Mouse (Mus musculus): ENCODE data around the gene Apobec4. TPM values are rescaled to one million over a fixed set of nuclear protein-coding genes. Genes with fewer than 3 reads are reported as not detected.
A peak's percentile ranks its signal among the peaks of the same experiment; 100 is the strongest.

Apobec4 gene
- polyA plus RNA-seq, 1 experiment from 2014 or later: not detected

DNA sequence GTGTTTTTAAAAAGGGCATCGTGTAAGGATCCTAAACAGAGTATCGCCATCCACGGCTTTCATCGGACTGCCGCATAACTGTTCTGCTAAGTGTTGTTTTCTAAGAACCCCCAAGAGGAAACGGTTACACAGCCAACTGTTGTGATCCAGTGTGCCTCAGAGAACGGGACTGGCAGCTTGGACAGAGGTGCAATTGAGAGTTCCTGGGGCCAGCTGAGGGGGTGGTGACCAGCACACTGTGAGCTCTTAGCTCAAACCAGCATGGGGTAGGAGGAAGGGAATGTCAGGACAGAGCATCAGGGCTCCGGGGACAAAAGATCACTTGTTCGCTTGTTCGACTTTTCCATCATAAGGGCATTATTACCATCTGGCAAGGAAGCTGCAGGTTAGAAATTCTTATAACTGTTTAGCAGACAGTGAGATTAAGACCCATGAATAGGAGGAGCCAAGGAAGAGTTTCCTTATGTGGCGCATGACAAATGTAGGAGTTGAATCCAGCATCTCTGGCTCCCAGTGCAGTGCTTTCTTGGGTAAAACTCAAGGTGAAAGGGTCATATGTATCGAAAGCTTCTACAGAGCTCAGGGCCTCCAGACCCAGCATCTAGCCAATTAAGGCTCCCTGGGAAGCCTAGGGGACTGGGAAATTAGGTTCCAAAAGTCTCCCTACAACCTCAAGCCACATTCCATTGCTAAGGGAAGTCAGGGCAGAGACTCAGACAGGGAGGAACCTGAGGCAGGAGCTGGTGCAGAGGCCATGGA is 42.6 kb downstream of the Apobec4 start:
- peaks cover 13% of the 10 kb centered on the region; the same call in 1 of the 2 replicates for H3K4me1 ChIP-seq (replicated peaks; ENCODE audit: control insufficient read depth, insufficient read depth, low read length)
- no peak overlapping the region for H3K9ac ChIP-seq (ENCODE audit: low read depth, low read length)
- no peaks in the 10 kb centered on the region for H3K27me3 ChIP-seq (ENCODE audit: control insufficient read depth, insufficient read depth, low read length)
- no peaks in the 10 kb centered on the region for H3K36me3 ChIP-seq (ENCODE audit: control insufficient read depth, insufficient read depth, low read length)
- H3K4me2 ChIP-seq (replicated peaks; ENCODE audit: low read depth, low read length): no peak overlapping the region
- 11% methylated on average over 12 of the region's 12 CpGs for WGBS
- ATAC-seq (ENCODE audit: low FRiP score): peak; percentile 53; the same call in 1 of the 2 replicates
- no peak overlapping the region for H3K4me3 ChIP-seq (ENCODE audit: low read depth, low read length)
- peak overlapping the region; percentile 61 for H3K27ac ChIP-seq (ENCODE audit: low read depth, low read length)
- DNase-seq (ENCODE audit: low spot score): peak; percentile 51
- H3K9me3 ChIP-seq (ENCODE audit: control insufficient read depth, low read length): no peaks in the 10 kb centered on the region

DNA sequence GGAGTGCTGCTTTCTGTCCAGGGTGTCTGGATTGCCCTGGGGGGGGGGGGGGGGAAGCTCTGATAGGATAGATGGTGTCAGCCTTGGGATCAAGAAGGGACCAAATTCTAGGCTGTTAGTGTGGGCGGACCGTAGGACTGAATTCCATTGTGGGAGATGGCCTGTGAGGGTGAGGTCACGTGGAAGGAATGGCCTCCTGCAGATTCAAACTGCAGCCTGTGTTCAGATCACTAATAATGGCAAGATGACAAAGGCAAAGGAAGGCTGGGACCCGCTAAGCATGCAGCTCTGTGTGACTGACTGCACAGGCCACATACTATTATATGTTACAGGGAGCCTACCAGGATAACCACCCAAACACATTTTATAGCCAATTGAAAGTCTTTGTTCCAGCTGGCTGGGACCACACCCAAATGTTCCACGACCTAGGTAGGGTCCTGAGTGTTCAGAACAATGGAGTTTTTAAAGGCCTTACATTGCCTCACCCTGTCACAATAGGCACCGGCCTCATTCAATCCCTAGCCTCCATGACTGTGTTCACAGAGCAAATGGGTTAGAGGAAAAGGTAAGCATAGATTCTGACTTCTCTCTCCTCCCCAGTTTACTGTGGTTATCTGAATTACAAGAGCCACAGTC is 43.3 kb downstream of the Apobec4 start:
- Histone ChIP-seq H3K4me3 (ENCODE audit: low read depth, low read length) (no peak overlapping the region), H3K9ac (ENCODE audit: low read depth, low read length) (no peak overlapping the region), H3K9me3 (ENCODE audit: control insufficient read depth, low read length) (no peaks in the 10 kb centered on the region), H3K4me2 (replicated peaks; ENCODE audit: low read depth, low read length) (no peak overlapping the region), H3K27me3 (ENCODE audit: control insufficient read depth, insufficient read depth, low read length) (no peaks in the 10 kb centered on the region), H3K4me1 (replicated peaks; ENCODE audit: control insufficient read depth, insufficient read depth, low read length) (peaks cover 13% of the 10 kb centered on the region; the same call in 1 of the 2 replicates), H3K36me3 (ENCODE audit: control insufficient read depth, insufficient read depth, low read length) (no peaks in the 10 kb centered on the region), H3K27ac (ENCODE audit: low read depth, low read length) (peak overlapping the region; percentile 61)
- peak; percentile 45 for ATAC-seq (ENCODE audit: low FRiP score)
- 19% methylated on average over 6 of the region's 6 CpGs for WGBS
- peak; percentile 38 for DNase-seq (ENCODE audit: low spot score)

DNA sequence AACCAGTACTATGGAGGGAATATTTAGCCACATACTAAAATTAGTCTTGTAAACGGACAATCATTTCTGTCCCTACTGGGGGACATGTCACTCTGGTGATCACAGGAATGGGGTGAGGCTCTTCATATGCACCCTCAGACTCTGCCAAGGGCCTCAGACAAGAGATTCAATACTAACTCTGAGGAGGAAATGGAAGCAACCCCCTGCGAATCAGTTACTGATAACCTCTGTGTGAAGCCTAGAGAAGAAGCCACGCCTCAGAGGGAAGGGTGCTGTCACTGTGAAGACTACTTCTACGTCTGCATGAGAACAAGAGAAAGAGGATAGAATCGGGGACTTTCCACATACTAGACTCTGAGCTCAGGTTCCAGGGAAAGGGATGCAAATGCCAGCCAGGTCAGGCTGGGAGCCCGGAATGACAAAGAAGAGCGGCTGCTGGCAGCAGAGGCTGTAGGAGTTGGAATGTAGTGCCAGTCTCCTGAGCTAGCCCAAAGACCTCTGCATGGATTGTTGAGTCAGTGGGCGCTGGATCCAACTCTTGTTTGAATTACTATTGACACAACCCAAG is 45.4 kb downstream of the Apobec4 start:
- DNase-seq (ENCODE audit: low spot score): no peak

DNA sequence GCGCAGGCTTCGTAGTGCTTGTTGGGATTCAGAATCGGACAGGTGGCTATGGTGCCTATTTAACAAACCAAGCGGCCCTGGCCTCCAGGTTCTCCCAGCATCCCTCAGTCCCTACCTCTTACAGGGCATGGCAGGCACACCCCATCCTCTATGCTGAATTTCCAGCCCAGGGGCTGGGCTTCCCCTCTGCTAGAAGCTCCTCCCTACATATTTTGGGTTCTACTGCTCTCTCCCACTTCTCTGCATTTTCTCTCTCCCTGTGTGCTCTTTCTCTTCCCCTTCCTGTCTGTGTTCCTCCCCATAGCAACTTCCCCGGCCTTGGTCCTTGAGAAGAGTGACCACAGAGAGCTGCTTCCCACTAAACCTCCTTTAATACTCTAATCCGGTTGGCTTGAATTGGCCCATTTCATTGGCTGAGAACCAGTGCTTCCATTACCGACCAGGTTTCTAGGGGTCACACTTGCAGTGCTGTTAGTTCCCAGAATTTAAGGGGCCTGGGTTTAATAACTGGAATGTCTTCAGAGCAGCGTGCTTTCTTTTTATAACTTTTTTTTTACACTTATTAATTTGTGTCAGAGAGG is 46.4 kb downstream of the Apobec4 start:
- no peak overlapping the region for H3K9ac ChIP-seq (ENCODE audit: low read depth, low read length)
- WGBS: 84% methylated on average over 8 of the region's 8 CpGs
- no peaks in the 10 kb centered on the region for H3K36me3 ChIP-seq (ENCODE audit: control insufficient read depth, insufficient read depth, low read length)
- DNase-seq (ENCODE audit: low spot score) (no peak), ATAC-seq (ENCODE audit: low FRiP score) (no peak)
- 0 out of 2 replicates have a peak, but pooled peaks cover 8% of the 10 kb centered on the region for H3K4me1 ChIP-seq (replicated peaks; ENCODE audit: control insufficient read depth, insufficient read depth, low read length)
- no peaks in the 10 kb centered on the region for H3K9me3 ChIP-seq (ENCODE audit: control insufficient read depth, low read length)
- H3K4me3 ChIP-seq (ENCODE audit: low read depth, low read length): no peak overlapping the region
- no peak overlapping the region for H3K27ac ChIP-seq (ENCODE audit: low read depth, low read length)
- H3K4me2 ChIP-seq (replicated peaks; ENCODE audit: low read depth, low read length): no peak overlapping the region
- H3K27me3 ChIP-seq (ENCODE audit: control insufficient read depth, insufficient read depth, low read length): no peaks in the 10 kb centered on the region

More for the DNA sequence above, 45.4 kb downstream of the Apobec4 start:
- Histone ChIP-seq H3K36me3 (ENCODE audit: control insufficient read depth, insufficient read depth, low read length) (no peaks in the 10 kb centered on the region), H3K4me1 (replicated peaks; ENCODE audit: control insufficient read depth, insufficient read depth, low read length) (peaks cover 13% of the 10 kb centered on the region; the same call in 1 of the 2 replicates), H3K9ac (ENCODE audit: low read depth, low read length) (no peak overlapping the region), H3K27me3 (ENCODE audit: control insufficient read depth, insufficient read depth, low read length) (no peaks in the 10 kb centered on the region), H3K4me3 (ENCODE audit: low read depth, low read length) (no peak overlapping the region), H3K9me3 (ENCODE audit: control insufficient read depth, low read length) (no peaks in the 10 kb centered on the region), H3K27ac (ENCODE audit: low read depth, low read length) (no peak overlapping the region), H3K4me2 (replicated peaks; ENCODE audit: low read depth, low read length) (no peak overlapping the region)
- ATAC-seq (ENCODE audit: low FRiP score): no peak
- 67% methylated on average over 8 of the region's 8 CpGs for WGBS

DNA sequence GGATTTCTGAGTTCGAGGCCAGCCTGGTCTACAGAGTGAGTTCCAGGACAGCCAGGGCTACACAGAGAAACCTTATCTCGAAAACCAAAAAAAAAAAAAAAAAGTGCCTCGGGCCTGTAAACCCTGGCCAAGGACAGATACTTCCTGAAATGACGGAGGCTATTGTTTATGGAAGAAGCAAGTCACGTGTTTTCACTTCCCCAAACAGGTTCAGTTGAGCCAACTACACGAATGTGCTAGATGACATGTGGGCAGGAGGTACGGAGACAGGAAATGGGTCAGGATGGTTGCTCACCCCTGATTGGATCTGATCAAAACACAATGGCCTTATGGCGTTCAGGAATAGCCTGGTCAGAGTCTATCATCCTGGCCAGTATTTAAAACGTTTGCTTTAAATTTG is 47.8 kb downstream of the Apobec4 start:
- ATAC-seq (ENCODE audit: low FRiP score) (no peak), DNase-seq (ENCODE audit: low spot score) (no peak)
- H3K27ac ChIP-seq (ENCODE audit: low read depth, low read length): no peak overlapping the region
- no peaks in the 10 kb centered on the region for H3K9me3 ChIP-seq (ENCODE audit: control insufficient read depth, low read length)
- no peaks in the 10 kb centered on the region for H3K27me3 ChIP-seq (ENCODE audit: control insufficient read depth, insufficient read depth, low read length)
- H3K4me1 ChIP-seq (replicated peaks; ENCODE audit: control insufficient read depth, insufficient read depth, low read length): 0 out of 2 replicates have a peak, but pooled peaks cover 7% of the 10 kb centered on the region
- H3K9ac ChIP-seq (ENCODE audit: low read depth, low read length): no peak overlapping the region
- no peak overlapping the region for H3K4me2 ChIP-seq (replicated peaks; ENCODE audit: low read depth, low read length)
- no peaks in the 10 kb centered on the region for H3K36me3 ChIP-seq (ENCODE audit: control insufficient read depth, insufficient read depth, low read length)
- no peak overlapping the region for H3K4me3 ChIP-seq (ENCODE audit: low read depth, low read length)
- WGBS: 75% methylated on average over 9 of the region's 9 CpGs

DNA sequence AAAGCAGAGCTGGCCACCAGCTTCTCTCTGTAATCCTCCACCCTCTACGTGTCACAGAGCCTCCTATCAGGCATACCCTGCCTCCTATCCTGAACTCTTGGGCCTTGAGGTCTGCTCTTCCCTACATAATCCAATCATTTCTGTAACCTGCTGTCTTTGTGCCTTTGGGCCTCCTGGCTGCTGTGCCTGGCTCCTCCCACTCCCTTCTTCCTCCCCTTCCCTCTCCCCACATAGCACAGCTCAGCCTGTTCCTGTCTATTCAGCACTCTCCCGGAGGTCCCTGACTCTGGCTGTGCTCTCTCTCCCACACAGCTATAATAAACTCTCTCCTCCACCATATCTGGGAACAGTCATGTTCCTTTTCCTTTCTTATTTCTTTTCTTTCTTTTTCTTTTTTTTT is 49.5 kb downstream of the Apobec4 start, which contains the start of gene Ncf2:
TSS of gene Ncf2 (plus strand) at position 298 of the 400 bp plus-strand sequence.
- no peak within 1 kb of the TSS for H3K9ac ChIP-seq (ENCODE audit: low read depth, low read length)
- H3K4me1 ChIP-seq (replicated peaks; ENCODE audit: control insufficient read depth, insufficient read depth, low read length): no peaks in the 10 kb centered on the region
- WGBS: 5% methylated on average over 2 of the region's 2 CpGs
- H3K27me3 ChIP-seq (ENCODE audit: control insufficient read depth, insufficient read depth, low read length): no peaks in the 10 kb centered on the region
- peak; percentile 53; the same call in 1 of the 2 replicates for ATAC-seq (ENCODE audit: low FRiP score)
- no peaks in the 10 kb centered on the region for H3K9me3 ChIP-seq (ENCODE audit: control insufficient read depth, low read length)
- DNase-seq (ENCODE audit: low spot score): peak; percentile 39
- H3K27ac ChIP-seq (ENCODE audit: low read depth, low read length): no peak within 1 kb of the TSS
- H3K4me2 ChIP-seq (replicated peaks; ENCODE audit: low read depth, low read length): no peak within 1 kb of the TSS
- H3K36me3 ChIP-seq (ENCODE audit: control insufficient read depth, insufficient read depth, low read length): no peaks in the 10 kb centered on the region
- H3K4me3 ChIP-seq (ENCODE audit: low read depth, low read length): no peak within 1 kb of the TSS

DNA sequence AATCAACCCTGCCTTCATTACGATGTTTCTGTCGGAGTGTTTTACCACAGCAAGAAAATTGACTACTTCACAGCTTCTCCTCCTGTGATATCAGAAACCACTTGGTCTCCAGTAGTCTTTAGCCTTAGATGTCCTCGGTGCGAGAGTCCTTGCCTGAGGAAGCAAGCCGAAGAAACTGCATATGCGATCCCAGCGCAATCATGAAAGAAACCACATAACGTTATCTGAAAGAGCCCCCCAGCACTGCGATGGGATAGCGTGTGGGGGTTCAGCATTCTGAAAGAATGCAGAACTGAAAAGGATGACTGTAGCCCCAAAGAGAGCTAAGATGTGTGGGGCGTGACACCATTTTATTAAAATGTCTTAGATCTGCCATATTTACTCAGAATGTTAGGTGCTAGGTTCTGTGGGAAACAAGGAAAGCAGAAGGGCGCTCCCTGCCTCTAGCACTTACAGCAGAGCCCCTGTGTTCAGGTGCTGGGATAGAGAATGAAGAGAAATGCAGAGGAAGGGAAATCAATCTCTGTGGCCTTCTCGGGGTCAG is 50.4 kb downstream of the Apobec4 start:
- no peaks in the 10 kb centered on the region for H3K9me3 ChIP-seq (ENCODE audit: control insufficient read depth, low read length)
- no peaks in the 10 kb centered on the region for H3K36me3 ChIP-seq (ENCODE audit: control insufficient read depth, insufficient read depth, low read length)
- no peak overlapping the region for H3K4me3 ChIP-seq (ENCODE audit: low read depth, low read length)
- DNase-seq (ENCODE audit: low spot score) (no peak), ATAC-seq (ENCODE audit: low FRiP score) (no peak)
- H3K27me3 ChIP-seq (ENCODE audit: control insufficient read depth, insufficient read depth, low read length): no peaks in the 10 kb centered on the region
- H3K4me2 ChIP-seq (replicated peaks; ENCODE audit: low read depth, low read length): no peak overlapping the region
- WGBS: 87% methylated on average over 13 of the region's 13 CpGs
- no peaks in the 10 kb centered on the region for H3K4me1 ChIP-seq (replicated peaks; ENCODE audit: control insufficient read depth, insufficient read depth, low read length)
- no peak overlapping the region for H3K9ac ChIP-seq (ENCODE audit: low read depth, low read length)
- no peak overlapping the region for H3K27ac ChIP-seq (ENCODE audit: low read depth, low read length)

DNA sequence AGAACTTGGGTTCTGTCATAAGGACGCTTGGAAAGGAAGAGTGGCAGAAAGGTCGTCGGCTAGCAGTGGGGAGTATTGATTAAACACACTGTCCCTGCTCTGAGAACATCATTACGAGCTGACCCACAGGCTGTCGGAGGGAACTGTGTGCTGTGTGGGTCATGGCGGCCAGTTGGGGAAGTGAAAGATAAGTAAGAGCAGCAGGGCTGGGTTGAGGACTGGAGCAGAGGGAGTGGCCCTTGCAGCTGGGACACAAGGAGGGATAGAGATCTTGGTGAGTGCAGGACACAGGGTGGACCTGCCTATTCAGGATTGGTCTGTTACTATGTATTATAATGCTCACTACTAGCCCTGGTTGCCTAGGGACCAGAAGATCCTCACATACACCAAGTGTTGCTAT is 54.6 kb downstream of the Apobec4 start:
- Histone ChIP-seq H3K4me1 (replicated peaks; ENCODE audit: control insufficient read depth, insufficient read depth, low read length) (no peaks in the 10 kb centered on the region), H3K27ac (ENCODE audit: low read depth, low read length) (no peak overlapping the region), H3K9me3 (ENCODE audit: control insufficient read depth, low read length) (no peaks in the 10 kb centered on the region), H3K36me3 (ENCODE audit: control insufficient read depth, insufficient read depth, low read length) (no peaks in the 10 kb centered on the region), H3K9ac (ENCODE audit: low read depth, low read length) (no peak overlapping the region), H3K4me2 (replicated peaks; ENCODE audit: low read depth, low read length) (no peak overlapping the region), H3K27me3 (ENCODE audit: control insufficient read depth, insufficient read depth, low read length) (no peaks in the 10 kb centered on the region), H3K4me3 (ENCODE audit: low read depth, low read length) (no peak overlapping the region)
- DNase-seq (ENCODE audit: low spot score): no peak
- WGBS: 84% methylated on average over 6 of the region's 6 CpGs
- ATAC-seq (ENCODE audit: low FRiP score): no peak
